Mouse (Mus musculus) kidney, adult 10 weeks (tissue): Measurements from ENCODE around the gene Hlf. TPM values are rescaled to one million over a fixed set of nuclear protein-coding genes. Genes with fewer than 3 reads are reported as not detected.

Experiments
- polyA plus RNA-seq: library from polyadenylated mRNA; stranded (reverse); fragments of 350-450 nt; fragmentation: Illumina TruSeq; extraction: RNeasy Lipid Tissue Mini Kit (QIAGEN cat#74804); gene quantifications from one replicate; pipeline ENCODE4 v1.2.3, GENCODE M21; 2014; ENCODE audit warnings: low read depth, low replicate concordance

Hlf gene
- polyA plus RNA-seq: 46.3 TPM

DNA sequence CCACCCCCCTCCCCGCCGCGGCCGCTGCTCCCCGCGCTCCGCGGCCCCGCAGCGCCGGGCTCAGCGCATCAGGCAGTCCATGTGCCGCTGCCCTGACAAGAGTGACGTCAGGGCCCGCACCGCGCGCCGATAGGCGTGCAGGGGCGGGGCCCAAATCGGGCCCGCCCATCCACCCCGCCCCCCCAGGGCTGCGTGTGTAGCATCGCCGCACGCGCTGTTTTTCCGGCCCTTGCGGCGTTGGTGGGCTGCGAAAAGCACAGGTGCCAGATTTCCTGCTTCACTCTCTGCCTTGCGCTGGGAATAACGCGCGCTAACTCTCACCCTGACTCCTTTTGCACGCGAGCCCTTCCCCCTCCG lies at the start of gene Hlf:
Gene Hlf (minus strand): TSS at position 79 of the 357 bp plus-strand sequence.

Other genes with a start within 250 kb of the Hlf start
- gene Gm45716, start 203.2 kb downstream of the Hlf start, polyA plus RNA-seq: 13.1 TPM
- 90.8 TPM for gene Mmd, start 141.4 kb downstream of the Hlf start, polyA plus RNA-seq
- gene Stxbp4, start 247.2 kb upstream of the Hlf start, polyA plus RNA-seq: 32.1 TPM
- 52.4 TPM for gene Cox11, start 247.3 kb upstream of the Hlf start, polyA plus RNA-seq